Mouse (Mus musculus) bone marrow macrophage, adult 2 months (primary cell): Measurements from ENCODE around the gene Gm45837.

Source experiments
- CTCF ChIP-seq: IDR thresholded peaks from 2 replicates; pipeline ENCODE4 v1.5.1; 2012; ENCODE audit warnings: low read depth, mild to moderate bottlenecking, low read length, moderate library complexity
- POLR2A ChIP-seq: IDR thresholded peaks from 2 replicates; pipeline ENCODE4 v1.6.1; 2012; ENCODE audit warnings: mild to moderate bottlenecking, low read depth, low read length, borderline replicate concordance

GRCm38 (mm10) chr7:101526484-101526883 is 115.8 kb downstream of the Gm45837 start:
- TF ChIP-seq POLR2A, result no peak
- TF ChIP-seq CTCF, result no peak
